Mouse (Mus musculus) stomach, embryonic 16.5 days (tissue): ENCODE measurements around the gene Olfr1275. TPM values are rescaled to one million over a fixed set of nuclear protein-coding genes. Genes with fewer than 3 reads are reported as not detected.

Experiments used
- ATAC-seq: fragments of 200-750 bp; cut with Nextera tagmentation; 2 replicates; pipeline ENCODE4 v1.8.0; 2017; ENCODE audit warnings: moderate number of reproducible peaks, moderate TSS enrichment; ENCODE audit not compliant: insufficient read depth, low FRiP score
- H3K27ac ChIP-seq: fragments of 300-500 bp; sonication (generic); 2 replicates; pipeline ENCODE4 v1.5.1; 2014; ENCODE audit warnings: low read length
- H3K27me3 ChIP-seq: fragments of 300-500 bp; sonication (generic); 2 replicates; pipeline ENCODE4 v1.6.1; 2014; ENCODE audit warnings: low read length, control low read depth, mixed read lengths; ENCODE audit not compliant: control insufficient read depth, insufficient read depth
- H3K36me3 ChIP-seq: fragments of 300-500 bp; sonication (generic); 2 replicates; pipeline ENCODE4 v1.6.1; 2014; ENCODE audit warnings: low read length; ENCODE audit not compliant: control insufficient read depth, insufficient read depth
- H3K4me1 ChIP-seq: fragments of 300-500 bp; sonication (generic); 2 replicates; pipeline ENCODE4 v1.6.1; 2014; ENCODE audit warnings: low read length, control low read depth, mixed read lengths; ENCODE audit not compliant: control insufficient read depth, insufficient read depth
- H3K4me2 ChIP-seq: fragments of 300-500 bp; sonication (generic); 2 replicates; pipeline ENCODE4 v1.6.1; 2014; ENCODE audit warnings: low read depth, low read length, mixed read lengths
- H3K4me3 ChIP-seq: fragments of 300-500 bp; sonication (generic); replicated peaks from 2 replicates; pipeline ENCODE4 v1.5.1; 2014; ENCODE audit warnings: mild to moderate bottlenecking, low read length
- H3K9ac ChIP-seq: fragments of 300-500 bp; sonication (generic); 2 replicates; pipeline ENCODE4 v1.6.1; 2014; ENCODE audit warnings: low read length
- H3K9me3 ChIP-seq: fragments of 300-500 bp; sonication (generic); replicated peaks from 2 replicates; pipeline ENCODE4 v1.6.1; 2016; ENCODE audit warnings: low read length, control low read depth; ENCODE audit not compliant: control insufficient read depth
- WGBS: fragments of 180-500 bp; shearing (Covaris S2); extraction: QIAGEN DNeasy Blood & Tissue Kit; methylation state at CpG from one replicate; pipeline ENCODE4 v1.1.7; 2014; 5-methylcytosine and 5-hydroxymethylcytosine counted together
- polyA plus RNA-seq: library from polyadenylated mRNA; unstranded; fragments of >200 nt; fragmentation: Nextera tagmentation; extraction: Ambion mirVana; gene quantifications from 2 replicates; pipeline ENCODE4 v1.2.1, GENCODE M21; 2015

The Olfr1275 gene
- not detected in 2 replicates for polyA plus RNA-seq

- WGBS = 53% methylated on average over 1 of the region's 1 CpGs
- no peak within 1 kb of the TSS for H3K9ac ChIP-seq
- no peak within 1 kb of the TSS for H3K4me2 ChIP-seq
- no peaks in the 10 kb centered on the region for H3K27me3 ChIP-seq
- no peaks in the 10 kb centered on the region for H3K4me1 ChIP-seq
- H3K36me3 ChIP-seq = no peaks in the 10 kb centered on the region
- no peak within 1 kb of the TSS for H3K4me3 ChIP-seq
- H3K9me3 ChIP-seq = no peaks in the 10 kb centered on the region
- no peak for ATAC-seq
- no peak within 1 kb of the TSS for H3K27ac ChIP-seq
These were observed at the start of gene Olfr1275 for GRCm38 (mm10) chr2:111235186-111235585. Gene Olfr1275, minus strand, starts transcription at chr2:111235286.

- Histone ChIP-seq H3K9ac (no peak within 1 kb of the TSS), H3K27me3 (no peaks in the 10 kb centered on the region), H3K27ac (no peak within 1 kb of the TSS), H3K36me3 (no peaks in the 10 kb centered on the region), H3K4me2 (no peak within 1 kb of the TSS), H3K4me3 (no peak within 1 kb of the TSS), H3K9me3 (no peaks in the 10 kb centered on the region), H3K4me1 (no peaks in the 10 kb centered on the region)
- 87% methylated on average over 2 of the region's 2 CpGs for WGBS
- no peak for ATAC-seq
These were observed 38.9 kb upstream of the Olfr1275 start, which contains the start of gene Olfr1277 for GRCm38 (mm10) chr2:111274006-111274405. Gene Olfr1277, minus strand, starts transcription at chr2:111274106.

GRCm38 (mm10) chr2:111254216-111254615 lies 19.1 kb upstream of the Olfr1275 start, which contains the start of gene Olfr1276:
Gene Olfr1276, plus strand, starts transcription at chr2:111254516.
- Histone ChIP-seq H3K27ac (no peak within 1 kb of the TSS), H3K9ac (no peak within 1 kb of the TSS), H3K27me3 (no peaks in the 10 kb centered on the region), H3K4me2 (no peak within 1 kb of the TSS), H3K4me3 (no peak within 1 kb of the TSS), H3K36me3 (no peaks in the 10 kb centered on the region), H3K9me3 (no peaks in the 10 kb centered on the region), H3K4me1 (no peaks in the 10 kb centered on the region)
- ATAC-seq = no peak

GRCm38 (mm10) chr2:111229502-111229901 lies 5.6 kb downstream of the Olfr1275 start, which contains the start of gene 4930430A15Rik:
Gene 4930430A15Rik, minus strand, starts transcription at chr2:111229602.
- WGBS = 83% methylated on average over 6 of the region's 6 CpGs
- H3K4me3 ChIP-seq = no peak within 1 kb of the TSS
- no peaks in the 10 kb centered on the region for H3K36me3 ChIP-seq
- no peak within 1 kb of the TSS for H3K9ac ChIP-seq
- H3K9me3 ChIP-seq = no peaks in the 10 kb centered on the region
- no peaks in the 10 kb centered on the region for H3K4me1 ChIP-seq
- H3K27ac ChIP-seq = no peak within 1 kb of the TSS
- H3K27me3 ChIP-seq = no peaks in the 10 kb centered on the region
- no peak within 1 kb of the TSS for H3K4me2 ChIP-seq
- ATAC-seq = no peak

GRCm38 (mm10) chr2:111182068-111182467 lies 53.0 kb downstream of the Olfr1275 start:
- no peak for ATAC-seq
- no peaks in the 10 kb centered on the region for H3K4me1 ChIP-seq
- H3K27ac ChIP-seq = no peak overlapping the region
- no peak overlapping the region for H3K9ac ChIP-seq
- H3K4me2 ChIP-seq = no peak overlapping the region
- 89% methylated on average over 11 of the region's 11 CpGs for WGBS
- H3K36me3 ChIP-seq = no peaks in the 10 kb centered on the region
- H3K27me3 ChIP-seq = no peaks in the 10 kb centered on the region
- H3K9me3 ChIP-seq = no peaks in the 10 kb centered on the region
- no peak overlapping the region for H3K4me3 ChIP-seq

Other genes with a start within 250 kb of the Olfr1275 start
- not detected in 2 replicates for gene Gm13941, start 129.3 kb downstream of the Olfr1275 start, polyA plus RNA-seq
- not detected in 2 replicates for gene Gm15130, start 82.3 kb downstream of the Olfr1275 start, polyA plus RNA-seq
- not detected in 2 replicates for gene 4930430A15Rik, start 5.7 kb downstream of the Olfr1275 start, polyA plus RNA-seq
- not detected in 2 replicates for gene Olfr1276, start 19.2 kb upstream of the Olfr1275 start, polyA plus RNA-seq
- gene Olfr1277, start 38.8 kb upstream of the Olfr1275 start, polyA plus RNA-seq = not detected in 2 replicates
- not detected in 2 replicates for gene Olfr1278, start 54.9 kb upstream of the Olfr1275 start, polyA plus RNA-seq
- gene Olfr1279, start 65.3 kb upstream of the Olfr1275 start, polyA plus RNA-seq = not detected in 2 replicates
- gene Olfr1280, start 78.7 kb upstream of the Olfr1275 start, polyA plus RNA-seq = not detected in 2 replicates
- gene Olfr1281, start 91.2 kb upstream of the Olfr1275 start, polyA plus RNA-seq = not detected in 2 replicates
- gene Olfr1282, start 100.8 kb upstream of the Olfr1275 start, polyA plus RNA-seq = not detected in 2 replicates
- gene Olfr1283, start 131.5 kb upstream of the Olfr1275 start, polyA plus RNA-seq = not detected in 2 replicates
- not detected in 2 replicates for gene Olfr1284, start 140.2 kb upstream of the Olfr1275 start, polyA plus RNA-seq
- not detected in 2 replicates for gene Olfr1286, start 187.8 kb upstream of the Olfr1275 start, polyA plus RNA-seq
- gene Olfr1287, start 213.9 kb upstream of the Olfr1275 start, polyA plus RNA-seq = not detected in 2 replicates
- gene Olfr1288, start 238.8 kb upstream of the Olfr1275 start, polyA plus RNA-seq = not detected in 2 replicates
- not detected in 2 replicates for gene Olfr1289, start 245.5 kb upstream of the Olfr1275 start, polyA plus RNA-seq